8 mouse cellular contexts compared by ENCODE assay signal in genomic region chr7:141950104-141951013, GRCm38 (mm10). TPM values are rescaled to one million over a fixed set of nuclear protein-coding genes. Genes with fewer than 3 reads are reported as not detected.
DNase-seq lines count a peak whose midpoint lies in the region; ATAC-seq and TF ChIP-seq lines count a peak whose summit lies in the region.
"Had no signal": no experiment of that assay in that cellular context is flagged by ENCODE, and none has a peak within 500 bp of the region (broad histone marks: within the 10 kb centered on the region; RNA-seq: fewer than 3 reads in every experiment).

No protein-coding gene starts in this region.

- H3K4me2 ChIP-seq in lung, embryonic 16.5 days (ENCODE audit: low read depth, low read length): peak overlapping the region; percentile 88
- H3K4me2 ChIP-seq in forebrain, postnatal 0 days (ENCODE audit: low read depth): peak overlapping the region; percentile 55

- peak; percentile 68 for TF ChIP-seq CTCF in forebrain, postnatal 0 days (IDR thresholded peaks at IDR 0.05; ENCODE audit: low read depth)

- H3K27me3 ChIP-seq in lung, embryonic 16.5 days (ENCODE audit: control insufficient read depth, insufficient read depth, low read depth, low read length): peaks cover 48% of the 10 kb centered on the region
- no peaks in the 10 kb centered on the region for H3K27me3 ChIP-seq in forebrain, postnatal 0 days (ENCODE audit: insufficient read depth, low read length)

- no peak overlapping the region for H3K27ac ChIP-seq in lung, embryonic 16.5 days (ENCODE audit: low read length)
- H3K27ac ChIP-seq in forebrain, postnatal 0 days (ENCODE audit: low read depth, low read length): peak overlapping the region; percentile 94

- no peak; the same call in none of the 2 replicates for ATAC-seq in lung, embryonic 16.5 days (ENCODE audit: low read depth)
- peak; percentile 10; the same call in 1 of the 2 replicates for ATAC-seq in forebrain, postnatal 0 days

- H3K9ac ChIP-seq in lung, embryonic 16.5 days (ENCODE audit: low read length): peak overlapping the region; percentile 44
- H3K9ac ChIP-seq in forebrain, postnatal 0 days: peak overlapping the region; percentile 96

- no peaks in the 10 kb centered on the region for H3K9me3 ChIP-seq in lung, embryonic 16.5 days (ENCODE audit: control insufficient read depth, low read length)
- no peaks in the 10 kb centered on the region for H3K9me3 ChIP-seq in forebrain, postnatal 0 days (ENCODE audit: low read length)

- no peaks in the 10 kb centered on the region for H3K36me3 ChIP-seq in lung, embryonic 16.5 days (ENCODE audit: control insufficient read depth, insufficient read depth, low read length)
- no peaks in the 10 kb centered on the region for H3K36me3 ChIP-seq in forebrain, postnatal 0 days (ENCODE audit: insufficient read depth)

- H3K4me3 ChIP-seq in lung, embryonic 16.5 days (ENCODE audit: low read length): peak overlapping the region; percentile 49
- peak overlapping the region; percentile 87 for H3K4me3 ChIP-seq in forebrain, postnatal 0 days (ENCODE audit: low read depth, low read length)

- no peak for DNase-seq in lung, postnatal 36 days
- peak; percentile 68 for DNase-seq in cerebellum, adult 8-10 months
- DNase-seq in forebrain, postnatal 0 days: peak; percentile 78
- peak; percentile 20 to 45 for DNase-seq in kidney, postnatal 4 days
- peak; percentile 15 for DNase-seq in naive thymus-derived CD4-positive, alpha-beta T cell, adult 2 months (ENCODE audit: low read depth)
- DNase-seq in thymus, postnatal 36 days: peak; percentile 16 to 38

- WGBS in lung, embryonic 16.5 days: 2% methylated on average over 43 of the region's 84 CpGs
- WGBS in forebrain, postnatal 0 days: 3% methylated on average over 81 of the region's 84 CpGs

- peaks cover 12% of the 10 kb centered on the region for H3K4me1 ChIP-seq in lung, embryonic 16.5 days (replicated peaks; ENCODE audit: control insufficient read depth, insufficient read depth, low read length)
- H3K4me1 ChIP-seq in forebrain, postnatal 0 days (ENCODE audit: insufficient read depth): peaks cover 37% of the 10 kb centered on the region

RNA-seq across cellular contexts. Expression of gene Brsk2, which starts 0.8 kb away (rescaled TPM):
- 0.59 and 0.60 TPM in 2 replicates for polyA plus RNA-seq in lung, embryonic 16.5 days (2015; fragmentation: Nextera tagmentation; extraction: Ambion mirVana)
- 107 and 132 TPM in 2 replicates for total RNA-seq in forebrain, postnatal 0 days (2014; rRNA removed)
- 15.8 and 18.3 TPM in 2 replicates for polyA plus RNA-seq in forebrain, postnatal 0 days (2015; fragmentation: Nextera tagmentation; extraction: Ambion mirVana)
- total RNA-seq: common myeloid progenitor, adult 5-6 weeks had no signal

RNA-seq across cellular contexts. Expression of gene Tollip, which starts 32.1 kb away (rescaled TPM):
- polyA plus RNA-seq in lung, embryonic 16.5 days (2015; fragmentation: Nextera tagmentation; extraction: Ambion mirVana): 54.3 and 55.2 TPM in 2 replicates
- 73.4 and 89.8 TPM in 2 replicates for total RNA-seq in forebrain, postnatal 0 days (2014; rRNA removed)
- polyA plus RNA-seq in forebrain, postnatal 0 days (2015; fragmentation: Nextera tagmentation; extraction: Ambion mirVana): 64.5 and 78.3 TPM in 2 replicates

Comparison
In these comparisons a context has a peak if more than half of its experiments do, and no peak if none do; other contexts are left out.
1. RNA of gene Brsk2, which starts 0.8 kb away (polyA plus RNA-seq): 15.8 to 18.3 TPM in forebrain, postnatal 0 days; 0.59 to 0.60 TPM in lung, embryonic 16.5 days; every median in the first group is over 10 times any median in the second.